Mouse (Mus musculus) midbrain, embryonic 15.5 days (tissue): ENCODE measurements around the gene Tnfsf15. TPM values are rescaled to one million over a fixed set of nuclear protein-coding genes. Genes with fewer than 3 reads are reported as not detected.

Experiments used
- ATAC-seq: fragments of 200-750 bp; cut with Nextera tagmentation; replicated peaks from 2 replicates; pipeline ENCODE4 v1.8.0; 2017; ENCODE audit warnings: moderate TSS enrichment
- H3K27ac ChIP-seq: fragments of 300-500 bp; sonication (generic); 2 replicates; pipeline ENCODE4 v1.5.1; 2015; ENCODE audit warnings: mild to moderate bottlenecking, inconsistent platforms
- H3K27me3 ChIP-seq: fragments of 300-500 bp; sonication (generic); replicated peaks from 2 replicates; pipeline ENCODE4 v1.6.1; 2015; ENCODE audit warnings: inconsistent platforms
- H3K36me3 ChIP-seq: fragments of 300-500 bp; sonication (generic); replicated peaks from 2 replicates; pipeline ENCODE4 v1.6.1; 2015; ENCODE audit warnings: inconsistent platforms
- H3K4me1 ChIP-seq: fragments of 300-500 bp; sonication (generic); 2 replicates; pipeline ENCODE4 v1.6.1; 2015; ENCODE audit warnings: inconsistent platforms
- H3K4me2 ChIP-seq: fragments of 300-500 bp; sonication (generic); 2 replicates; pipeline ENCODE4 v1.6.1; 2015; ENCODE audit warnings: inconsistent platforms, mild to moderate bottlenecking, moderate library complexity
- H3K4me3 ChIP-seq: fragments of 300-500 bp; sonication (generic); 2 replicates; pipeline ENCODE4 v1.5.1; 2015; ENCODE audit warnings: mild to moderate bottlenecking, inconsistent platforms
- H3K9ac ChIP-seq: fragments of 300-500 bp; sonication (generic); 2 replicates; pipeline ENCODE4 v1.6.1; 2015; ENCODE audit warnings: mild to moderate bottlenecking, inconsistent platforms
- H3K9me3 ChIP-seq: fragments of 300-500 bp; sonication (generic); 2 replicates; pipeline ENCODE4 v1.6.1; 2016; ENCODE audit warnings: inconsistent platforms
- WGBS: fragments of 180-500 bp; shearing (Covaris S2); methylation state at CpG from one replicate; pipeline ENCODE4 v1.1.7; 2015; ENCODE audit warnings: mixed read lengths; 5-methylcytosine and 5-hydroxymethylcytosine counted together
- polyA plus RNA-seq: library from polyadenylated mRNA; unstranded; fragments of >200 nt; fragmentation: Nextera tagmentation; extraction: Ambion mirVana; gene quantifications from 2 replicates; pipeline ENCODE4 v1.2.1, GENCODE M21; 2015

The Tnfsf15 gene
- polyA plus RNA-seq, 1 experiment from 2014 or later: not detected

GRCm38 (mm10) chr4:63699749-63700148 is 45.2 kb downstream of the Tnfsf15 start:
- no peak for ATAC-seq
- Histone ChIP-seq H3K36me3 (no peaks in the 10 kb centered on the region), H3K27ac (no peak overlapping the region), H3K9me3 (no peaks in the 10 kb centered on the region), H3K4me2 (no peak overlapping the region), H3K4me1 (no peaks in the 10 kb centered on the region), H3K4me3 (no peak overlapping the region), H3K27me3 (no peaks in the 10 kb centered on the region), H3K9ac (no peak overlapping the region)
- WGBS: 60% methylated on average over 3 of the region's 3 CpGs

- H3K27ac ChIP-seq: no peak overlapping the region
- WGBS: 92% methylated on average over 4 of the region's 4 CpGs
- no peaks in the 10 kb centered on the region for H3K36me3 ChIP-seq
- no peak overlapping the region for H3K4me3 ChIP-seq
- H3K9ac ChIP-seq: no peak overlapping the region
- H3K27me3 ChIP-seq: no peaks in the 10 kb centered on the region
- no peaks in the 10 kb centered on the region for H3K9me3 ChIP-seq
- no peak overlapping the region for H3K4me2 ChIP-seq
- H3K4me1 ChIP-seq: no peaks in the 10 kb centered on the region
- ATAC-seq: no peak
These were observed 48.0 kb downstream of the Tnfsf15 start for GRCm38 (mm10) chr4:63696921-63697320.

- H3K9ac ChIP-seq: no peak overlapping the region
- H3K4me2 ChIP-seq: no peak overlapping the region
- H3K27me3 ChIP-seq: no peaks in the 10 kb centered on the region
- no peaks in the 10 kb centered on the region for H3K9me3 ChIP-seq
- no peak for ATAC-seq
- H3K4me3 ChIP-seq: no peak overlapping the region
- H3K36me3 ChIP-seq: no peaks in the 10 kb centered on the region
- no peak overlapping the region for H3K27ac ChIP-seq
- no peaks in the 10 kb centered on the region for H3K4me1 ChIP-seq
These were observed 52.6 kb downstream of the Tnfsf15 start for GRCm38 (mm10) chr4:63692351-63692750.

- Histone ChIP-seq H3K36me3 (no peaks in the 10 kb centered on the region), H3K4me2 (no peak overlapping the region), H3K4me3 (no peak overlapping the region), H3K4me1 (no peaks in the 10 kb centered on the region), H3K27me3 (no peaks in the 10 kb centered on the region), H3K27ac (no peak overlapping the region), H3K9ac (no peak overlapping the region), H3K9me3 (no peaks in the 10 kb centered on the region)
- WGBS: 75% methylated on average over 8 of the region's 8 CpGs
- no peak for ATAC-seq
These were observed 57.5 kb downstream of the Tnfsf15 start for GRCm38 (mm10) chr4:63687429-63687828.

GRCm38 (mm10) chr4:63686157-63686556 is 58.8 kb downstream of the Tnfsf15 start:
- no peak overlapping the region for H3K27ac ChIP-seq
- H3K4me1 ChIP-seq: no peaks in the 10 kb centered on the region
- H3K4me2 ChIP-seq: no peak overlapping the region
- H3K36me3 ChIP-seq: no peaks in the 10 kb centered on the region
- no peak overlapping the region for H3K9ac ChIP-seq
- H3K4me3 ChIP-seq: no peak overlapping the region
- ATAC-seq: no peak
- H3K9me3 ChIP-seq: no peaks in the 10 kb centered on the region
- no peaks in the 10 kb centered on the region for H3K27me3 ChIP-seq

GRCm38 (mm10) chr4:63685253-63685525 is 59.7 kb downstream of the Tnfsf15 start:
- Histone ChIP-seq H3K4me2 (no peak overlapping the region), H3K36me3 (no peaks in the 10 kb centered on the region), H3K9ac (no peak overlapping the region), H3K9me3 (no peaks in the 10 kb centered on the region), H3K27ac (no peak overlapping the region), H3K4me3 (no peak overlapping the region), H3K4me1 (no peaks in the 10 kb centered on the region), H3K27me3 (no peaks in the 10 kb centered on the region)
- ATAC-seq: no peak
- WGBS: 51% methylated on average over 4 of the region's 4 CpGs

GRCm38 (mm10) chr4:63684412-63685252 is 60.3 kb downstream of the Tnfsf15 start:
- Histone ChIP-seq H3K9ac (no peak overlapping the region), H3K4me1 (no peaks in the 10 kb centered on the region), H3K4me2 (no peak overlapping the region), H3K36me3 (no peaks in the 10 kb centered on the region), H3K9me3 (no peaks in the 10 kb centered on the region), H3K27ac (no peak overlapping the region), H3K4me3 (no peak overlapping the region), H3K27me3 (no peaks in the 10 kb centered on the region)
- no peak for ATAC-seq
- 87% methylated on average over 10 of the region's 10 CpGs for WGBS

GRCm38 (mm10) chr4:63683716-63684115 is 61.2 kb downstream of the Tnfsf15 start:
- 93% methylated on average over 6 of the region's 6 CpGs for WGBS
- Histone ChIP-seq H3K4me2 (no peak overlapping the region), H3K27ac (no peak overlapping the region), H3K4me3 (no peak overlapping the region), H3K27me3 (no peaks in the 10 kb centered on the region), H3K36me3 (no peaks in the 10 kb centered on the region), H3K9me3 (no peaks in the 10 kb centered on the region), H3K9ac (no peak overlapping the region), H3K4me1 (no peaks in the 10 kb centered on the region)
- no peak for ATAC-seq

GRCm38 (mm10) chr4:63683056-63683455 is 61.9 kb downstream of the Tnfsf15 start:
- ATAC-seq: no peak
- no peak overlapping the region for H3K4me3 ChIP-seq
- H3K9me3 ChIP-seq: no peaks in the 10 kb centered on the region
- H3K27me3 ChIP-seq: no peaks in the 10 kb centered on the region
- H3K4me1 ChIP-seq: no peaks in the 10 kb centered on the region
- 76% methylated on average over 11 of the region's 11 CpGs for WGBS
- H3K36me3 ChIP-seq: no peaks in the 10 kb centered on the region
- H3K27ac ChIP-seq: no peak overlapping the region
- H3K4me2 ChIP-seq: no peak overlapping the region
- H3K9ac ChIP-seq: no peak overlapping the region

- no peak for ATAC-seq
- Histone ChIP-seq H3K4me3 (no peak overlapping the region), H3K27ac (no peak overlapping the region), H3K4me1 (no peaks in the 10 kb centered on the region), H3K36me3 (no peaks in the 10 kb centered on the region), H3K9me3 (no peaks in the 10 kb centered on the region), H3K27me3 (no peaks in the 10 kb centered on the region), H3K4me2 (no peak overlapping the region), H3K9ac (no peak overlapping the region)
- 90% methylated on average over 2 of the region's 2 CpGs for WGBS
These were observed 62.5 kb downstream of the Tnfsf15 start for GRCm38 (mm10) chr4:63682441-63682840.

GRCm38 (mm10) chr4:63681557-63681956 is 63.4 kb downstream of the Tnfsf15 start:
- H3K36me3 ChIP-seq: no peaks in the 10 kb centered on the region
- no peak overlapping the region for H3K4me2 ChIP-seq
- H3K4me1 ChIP-seq: no peaks in the 10 kb centered on the region
- H3K9me3 ChIP-seq: no peaks in the 10 kb centered on the region
- 67% methylated on average over 3 of the region's 3 CpGs for WGBS
- H3K9ac ChIP-seq: no peak overlapping the region
- H3K27ac ChIP-seq: no peak overlapping the region
- no peak for ATAC-seq
- H3K4me3 ChIP-seq: no peak overlapping the region
- H3K27me3 ChIP-seq: no peaks in the 10 kb centered on the region
